Mouse (Mus musculus) ES-Bruce4 (cell line): ENCODE measurements around the gene Flot2.

Experiments
- CTCF ChIP-seq: IDR thresholded peaks from one replicate; pipeline ENCODE4 v1.8.1; 2011; ENCODE audit warnings: low read depth, low read length
- POLR2A ChIP-seq: IDR thresholded peaks from one replicate; pipeline ENCODE4 v1.8.1; 2011; ENCODE audit warnings: low read length; ENCODE audit not compliant: insufficient read depth

DNA sequence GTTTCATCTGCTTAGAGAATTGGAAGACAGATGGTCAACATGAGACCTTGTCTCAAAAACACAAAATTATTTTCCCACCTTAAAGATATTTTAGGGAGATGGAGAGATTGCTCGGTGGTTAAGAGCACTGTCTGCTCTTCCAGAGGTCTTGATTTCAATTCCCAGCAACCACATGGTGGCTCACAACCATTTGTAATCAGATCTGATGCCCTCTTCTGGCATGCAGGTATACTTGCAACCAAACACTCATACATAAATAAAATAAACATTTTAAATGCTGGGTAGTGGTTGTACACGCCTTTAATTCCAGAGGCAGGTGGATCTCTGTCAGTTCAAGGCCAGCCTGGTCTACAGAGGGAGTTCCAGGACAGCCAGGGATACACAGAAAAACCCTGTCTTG, 3.1 kb downstream of the Flot2 start:
- no peak for TF ChIP-seq CTCF
- no peak for TF ChIP-seq POLR2A
